Mouse (Mus musculus): ENCODE measurements around the gene Zmynd15. TPM values are rescaled to one million over a fixed set of nuclear protein-coding genes. Genes with fewer than 3 reads are reported as not detected.

Gene Zmynd15
- polyA plus RNA-seq, 1 experiment from 2014 or later: 0.87 TPM

- Histone ChIP-seq H3K4me2 (ENCODE audit: low read depth, low read length) (no peak overlapping the region), H3K4me1 (ENCODE audit: control insufficient read depth, low read depth, low read length) (peaks cover 4% of the 10 kb centered on the region), H3K36me3 (ENCODE audit: control insufficient read depth, insufficient read depth) (peaks cover 3% of the 10 kb centered on the region), H3K27ac (ENCODE audit: low read length) (no peak overlapping the region), H3K9me3 (replicated peaks; ENCODE audit: control insufficient read depth, low read length) (no peaks in the 10 kb centered on the region), H3K27me3 (ENCODE audit: control insufficient read depth, insufficient read depth, low read depth, low read length) (no peaks in the 10 kb centered on the region), H3K9ac (ENCODE audit: low read depth, low read length) (no peak overlapping the region), H3K4me3 (ENCODE audit: low read depth, low read length) (no peak overlapping the region)
- WGBS (ENCODE audit: insufficient replicate concordance): 67% methylated on average over 4 of the region's 4 CpGs
- ATAC-seq (ENCODE audit: low read depth): no peak
Observed at GRCm38 (mm10) chr11:70440637-70441036, 18.6 kb upstream of the Zmynd15 start.

- WGBS (ENCODE audit: insufficient replicate concordance): 71% methylated on average over 7 of the region's 7 CpGs
- Histone ChIP-seq H3K9me3 (replicated peaks; ENCODE audit: control insufficient read depth, low read length) (no peaks in the 10 kb centered on the region), H3K4me2 (ENCODE audit: low read depth, low read length) (no peak overlapping the region), H3K4me3 (ENCODE audit: low read depth, low read length) (no peak overlapping the region), H3K4me1 (ENCODE audit: control insufficient read depth, low read depth, low read length) (peaks cover 7% of the 10 kb centered on the region), H3K9ac (ENCODE audit: low read depth, low read length) (no peak overlapping the region), H3K27ac (ENCODE audit: low read length) (no peak overlapping the region), H3K36me3 (ENCODE audit: control insufficient read depth, insufficient read depth) (peaks cover 3% of the 10 kb centered on the region), H3K27me3 (ENCODE audit: control insufficient read depth, insufficient read depth, low read depth, low read length) (no peaks in the 10 kb centered on the region)
- ATAC-seq (ENCODE audit: low read depth): no peak
Observed at GRCm38 (mm10) chr11:70441882-70442281, 17.4 kb upstream of the Zmynd15 start.

- H3K9ac ChIP-seq (ENCODE audit: low read depth, low read length): no peak overlapping the region
- H3K27ac ChIP-seq (ENCODE audit: low read length): 0 out of 2 replicates have a peak overlapping the region, but pooled peaks have one; percentile 25
- 58% methylated on average over 3 of the region's 3 CpGs for WGBS (ENCODE audit: insufficient replicate concordance)
Observed at GRCm38 (mm10) chr11:70443964-70444363, 15.3 kb upstream of the Zmynd15 start.

GRCm38 (mm10) chr11:70444667-70445066, 14.6 kb upstream of the Zmynd15 start:
- Histone ChIP-seq H3K4me3 (ENCODE audit: low read depth, low read length) (no peak overlapping the region), H3K27me3 (ENCODE audit: control insufficient read depth, insufficient read depth, low read depth, low read length) (no peaks in the 10 kb centered on the region), H3K4me1 (ENCODE audit: control insufficient read depth, low read depth, low read length) (peaks cover 7% of the 10 kb centered on the region), H3K9me3 (replicated peaks; ENCODE audit: control insufficient read depth, low read length) (no peaks in the 10 kb centered on the region), H3K36me3 (ENCODE audit: control insufficient read depth, insufficient read depth) (no peaks in the 10 kb centered on the region; the same call in 1 of the 2 replicates), H3K9ac (ENCODE audit: low read depth, low read length) (no peak overlapping the region), H3K27ac (ENCODE audit: low read length) (peak overlapping the region; percentile 61), H3K4me2 (ENCODE audit: low read depth, low read length) (no peak overlapping the region)
- 48% methylated on average over 6 of the region's 6 CpGs for WGBS (ENCODE audit: insufficient replicate concordance)
- peak; percentile 88 for ATAC-seq (ENCODE audit: low read depth)

More at GRCm38 (mm10) chr11:70443964-70444363, 15.3 kb upstream of the Zmynd15 start:
- Histone ChIP-seq H3K4me2 (ENCODE audit: low read depth, low read length) (no peak overlapping the region), H3K4me3 (ENCODE audit: low read depth, low read length) (no peak overlapping the region), H3K4me1 (ENCODE audit: control insufficient read depth, low read depth, low read length) (peaks cover 7% of the 10 kb centered on the region), H3K27me3 (ENCODE audit: control insufficient read depth, insufficient read depth, low read depth, low read length) (no peaks in the 10 kb centered on the region), H3K9me3 (replicated peaks; ENCODE audit: control insufficient read depth, low read length) (no peaks in the 10 kb centered on the region), H3K36me3 (ENCODE audit: control insufficient read depth, insufficient read depth) (no peaks in the 10 kb centered on the region; the same call in 1 of the 2 replicates)
- ATAC-seq (ENCODE audit: low read depth): no peak

DNA sequence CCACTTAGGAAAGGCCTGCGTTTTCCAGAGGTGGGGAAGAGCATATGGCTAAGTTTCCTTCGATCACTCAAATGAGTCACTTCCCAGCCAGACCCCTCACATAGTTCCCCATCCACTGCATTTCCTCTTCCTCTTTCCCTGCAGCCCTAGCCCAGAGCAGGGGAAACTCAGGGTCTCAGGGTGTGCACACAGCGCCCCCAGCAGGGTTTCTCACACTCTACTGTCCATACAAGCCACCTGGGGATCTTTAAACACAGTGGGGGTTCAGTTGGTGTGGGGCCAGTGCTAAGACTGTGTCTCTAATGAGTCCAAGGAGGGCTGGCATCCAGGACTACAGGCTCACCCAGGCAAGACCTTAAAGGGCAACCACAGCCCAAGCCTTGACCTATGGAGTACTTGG, 12.5 kb upstream of the Zmynd15 start:
- Histone ChIP-seq H3K4me1 (ENCODE audit: control insufficient read depth, low read depth, low read length) (peaks cover 11% of the 10 kb centered on the region), H3K36me3 (ENCODE audit: control insufficient read depth, insufficient read depth) (no peaks in the 10 kb centered on the region), H3K4me2 (ENCODE audit: low read depth, low read length) (no peak overlapping the region), H3K9ac (ENCODE audit: low read depth, low read length) (no peak overlapping the region), H3K27me3 (ENCODE audit: control insufficient read depth, insufficient read depth, low read depth, low read length) (no peaks in the 10 kb centered on the region), H3K4me3 (ENCODE audit: low read depth, low read length) (no peak overlapping the region), H3K27ac (ENCODE audit: low read length) (no peak overlapping the region), H3K9me3 (replicated peaks; ENCODE audit: control insufficient read depth, low read length) (no peaks in the 10 kb centered on the region)
- WGBS (ENCODE audit: insufficient replicate concordance): 19% methylated on average over 3 of the region's 3 CpGs
- no peak for ATAC-seq (ENCODE audit: low read depth)

- H3K27ac ChIP-seq (ENCODE audit: low read length): no peak overlapping the region
- H3K4me2 ChIP-seq (ENCODE audit: low read depth, low read length): no peak overlapping the region
- no peak overlapping the region for H3K9ac ChIP-seq (ENCODE audit: low read depth, low read length)
- WGBS (ENCODE audit: insufficient replicate concordance): 25% methylated on average over 1 of the region's 1 CpGs
- H3K4me1 ChIP-seq (ENCODE audit: control insufficient read depth, low read depth, low read length): peaks cover 15% of the 10 kb centered on the region
- no peaks in the 10 kb centered on the region for H3K36me3 ChIP-seq (ENCODE audit: control insufficient read depth, insufficient read depth)
- no peaks in the 10 kb centered on the region for H3K27me3 ChIP-seq (ENCODE audit: control insufficient read depth, insufficient read depth, low read depth, low read length)
- no peak overlapping the region for H3K4me3 ChIP-seq (ENCODE audit: low read depth, low read length)
- no peak for ATAC-seq (ENCODE audit: low read depth)
- no peaks in the 10 kb centered on the region for H3K9me3 ChIP-seq (replicated peaks; ENCODE audit: control insufficient read depth, low read length)
Observed at GRCm38 (mm10) chr11:70447373-70447772, 11.9 kb upstream of the Zmynd15 start.

DNA sequence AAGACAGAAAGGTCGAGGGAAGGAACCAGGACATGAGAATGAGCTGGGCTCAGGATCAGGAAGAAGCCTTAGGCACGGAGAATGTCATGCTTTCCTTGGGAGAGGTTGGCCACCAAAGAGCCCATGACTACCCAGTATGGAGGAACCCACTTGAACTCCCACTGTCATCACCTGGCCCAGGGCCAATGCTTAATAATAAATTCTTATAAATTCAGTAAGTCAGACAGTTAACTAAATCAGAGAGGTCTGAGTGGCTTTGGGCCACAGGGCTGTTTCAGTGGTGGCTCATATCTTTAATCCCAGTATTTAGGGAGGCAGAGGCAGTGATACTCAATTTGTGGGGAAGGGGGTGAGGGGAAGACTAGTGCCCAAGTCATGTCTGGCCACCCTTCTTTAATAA, 8.3 kb upstream of the Zmynd15 start:
- Histone ChIP-seq H3K36me3 (ENCODE audit: control insufficient read depth, insufficient read depth) (no peaks in the 10 kb centered on the region), H3K4me3 (ENCODE audit: low read depth, low read length) (no peak overlapping the region), H3K27ac (ENCODE audit: low read length) (no peak overlapping the region), H3K9ac (ENCODE audit: low read depth, low read length) (no peak overlapping the region), H3K9me3 (replicated peaks; ENCODE audit: control insufficient read depth, low read length) (no peaks in the 10 kb centered on the region), H3K27me3 (ENCODE audit: control insufficient read depth, insufficient read depth, low read depth, low read length) (no peaks in the 10 kb centered on the region), H3K4me2 (ENCODE audit: low read depth, low read length) (no peak overlapping the region), H3K4me1 (ENCODE audit: control insufficient read depth, low read depth, low read length) (peaks cover 19% of the 10 kb centered on the region)
- WGBS (ENCODE audit: insufficient replicate concordance): 78% methylated on average over 2 of the region's 2 CpGs
- ATAC-seq (ENCODE audit: low read depth): no peak

- WGBS (ENCODE audit: insufficient replicate concordance): under 1% methylated on average over 46 of the region's 46 CpGs
Observed at GRCm38 (mm10) chr11:70451797-70452498, 7.3 kb upstream of the Zmynd15 start, which contains the start of gene Med11. Gene Med11 (plus strand): TSS chr11:70451919.

DNA sequence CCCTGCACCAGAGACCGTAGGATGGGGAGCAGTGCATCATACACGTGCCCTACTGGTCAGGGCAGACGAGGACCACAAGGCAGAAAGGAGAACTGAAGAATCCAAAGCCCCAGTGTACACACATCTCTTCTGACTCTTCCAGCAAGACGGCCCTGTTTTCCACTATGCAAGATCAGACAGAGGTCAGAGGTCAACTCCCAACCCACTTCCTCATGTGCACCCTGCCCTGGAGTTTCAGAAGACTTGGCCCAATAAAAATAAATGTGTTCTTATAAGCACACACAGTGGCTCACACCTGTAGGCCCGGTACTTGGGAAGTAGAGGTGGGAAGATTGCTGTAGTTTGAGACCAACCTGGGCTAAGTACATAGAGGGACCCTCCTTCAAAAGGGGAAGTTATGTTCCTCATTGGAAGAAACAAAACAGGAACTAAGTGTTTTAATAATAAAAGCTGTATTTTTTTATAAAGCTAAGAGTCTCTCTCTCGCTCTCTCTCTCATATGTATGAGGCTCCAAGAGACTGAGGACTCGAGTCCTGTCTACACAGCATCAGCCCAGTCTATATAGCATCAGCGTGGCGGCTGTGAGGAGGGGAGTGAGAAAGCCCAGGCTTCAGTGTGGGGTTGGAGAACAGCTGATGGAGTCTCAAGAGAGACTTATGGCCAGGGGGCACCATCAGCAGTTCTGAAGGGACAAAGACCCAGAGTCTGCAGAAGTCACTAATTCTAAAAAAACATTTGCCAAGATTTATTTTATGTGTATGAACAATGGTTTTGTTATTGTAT, 5.8 kb upstream of the Zmynd15 start:
- Histone ChIP-seq H3K27ac (ENCODE audit: low read length) (no peak overlapping the region), H3K4me2 (ENCODE audit: low read depth, low read length) (no peak overlapping the region), H3K27me3 (ENCODE audit: control insufficient read depth, insufficient read depth, low read depth, low read length) (peaks cover under 1% of the 10 kb centered on the region), H3K36me3 (ENCODE audit: control insufficient read depth, insufficient read depth) (no peaks in the 10 kb centered on the region), H3K4me3 (ENCODE audit: low read depth, low read length) (no peak overlapping the region), H3K9ac (ENCODE audit: low read depth, low read length) (no peak overlapping the region), H3K4me1 (ENCODE audit: control insufficient read depth, low read depth, low read length) (peaks cover 17% of the 10 kb centered on the region), H3K9me3 (replicated peaks; ENCODE audit: control insufficient read depth, low read length) (no peaks in the 10 kb centered on the region)
- 70% methylated on average over 9 of the region's 9 CpGs for WGBS (ENCODE audit: insufficient replicate concordance)
- ATAC-seq (ENCODE audit: low read depth): no peak

More at GRCm38 (mm10) chr11:70451797-70452498, 7.3 kb upstream of the Zmynd15 start, which contains the start of gene Med11:
- H3K27me3 ChIP-seq (ENCODE audit: control insufficient read depth, insufficient read depth, low read depth, low read length): no peaks in the 10 kb centered on the region
- peak within 1 kb of the TSS; percentile 80 for H3K9ac ChIP-seq (ENCODE audit: low read depth, low read length)
- H3K4me2 ChIP-seq (ENCODE audit: low read depth, low read length): peak within 1 kb of the TSS; percentile 88
- peak within 1 kb of the TSS; percentile 96 for H3K27ac ChIP-seq (ENCODE audit: low read length)
- no peaks in the 10 kb centered on the region for H3K9me3 ChIP-seq (replicated peaks; ENCODE audit: control insufficient read depth, low read length)
- ATAC-seq (ENCODE audit: low read depth): peak; percentile 93
- H3K4me1 ChIP-seq (ENCODE audit: control insufficient read depth, low read depth, low read length): peaks cover 17% of the 10 kb centered on the region
- no peaks in the 10 kb centered on the region for H3K36me3 ChIP-seq (ENCODE audit: control insufficient read depth, insufficient read depth)
- H3K4me3 ChIP-seq (ENCODE audit: low read depth, low read length): peak within 1 kb of the TSS; percentile 74

Data from liver, embryonic 16.5 days (tissue).